Mouse (Mus musculus) thymus, adult 18-20 months (tissue): ENCODE measurements around the gene Gm3629.
"Not testable (repeated sequence)": the region's sequence is repeated elsewhere in the genome, so short reads cannot be mapped to it uniquely, and the experiment has no call there.

ENCODE experiments used
- DNase-seq, 2 experiments: peaks; one replicate each; pipeline ENCODE4 v3.0.0; 2022; ENCODE audit warnings: mixed read lengths in 2 of 2

Gm3629 gene

GRCm38 (mm10) chr14:6590513-6590912, at the start of gene Gm3629:
Gene Gm3629 (minus strand): TSS chr14:6590613.
- not testable (repeated sequence) for DNase-seq

GRCm38 (mm10) chr14:6622318-6622717, 31.9 kb upstream of the Gm3629 start, which contains the start of gene Gm3460:
Gene Gm3460 (minus strand): TSS chr14:6622418.
- DNase-seq: not testable (repeated sequence)

GRCm38 (mm10) chr14:6606436-6606835, 16.0 kb upstream of the Gm3629 start:
- DNase-seq: peak in 1 of 2 experiments; percentile 0

GRCm38 (mm10) chr14:6605004-6605403, 14.6 kb upstream of the Gm3629 start:
- peak; percentile 25 to 26 for DNase-seq

GRCm38 (mm10) chr14:6604551-6604950, 14.1 kb upstream of the Gm3629 start:
- DNase-seq: peak in 1 of 2 experiments; percentile 0

GRCm38 (mm10) chr14:6537190-6537589, 53.2 kb downstream of the Gm3629 start, which contains the start of gene Gm8356:
Gene Gm8356 (minus strand): TSS chr14:6537290.
- DNase-seq: not testable (repeated sequence)
